ENCODE assay signal across 22 mouse cellular contexts in the genomic region with DNA sequence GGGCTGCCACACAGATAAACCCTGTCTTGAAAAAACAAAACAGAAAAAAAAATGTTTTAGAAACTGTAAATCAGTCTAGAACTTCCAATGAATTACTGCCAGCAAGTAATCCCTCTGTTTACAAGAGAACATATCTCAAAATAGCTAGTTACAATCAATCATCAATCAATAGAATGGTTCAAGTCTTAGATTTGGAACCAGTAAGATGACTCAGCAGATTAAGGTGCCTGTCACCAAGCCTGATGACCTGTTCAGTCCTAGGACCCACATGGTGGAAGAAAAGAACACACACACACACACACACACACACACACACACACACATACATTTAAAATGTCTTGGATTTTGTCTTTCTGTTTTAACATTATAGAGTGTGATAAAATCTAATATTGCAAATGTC.
"Had no signal": no experiment of that assay in that cellular context is flagged by ENCODE, and none has a peak within 500 bp of the region (broad histone marks: within the 10 kb centered on the region; RNA-seq: fewer than 3 reads in every experiment).

No protein-coding gene starts in this region.

- ATAC-seq: lung, postnatal 0 days; midbrain, embryonic 16.5 days had no signal

- H3K9me3 ChIP-seq: lung, embryonic 15.5 days; midbrain, embryonic 10.5 days; midbrain, embryonic 12.5 days; neural tube, embryonic 13.5 days; neural tube, embryonic 15.5 days had no signal

- H3K27me3 ChIP-seq: lung, embryonic 15.5 days; midbrain, embryonic 12.5 days; neural tube, embryonic 13.5 days; neural tube, embryonic 15.5 days had no signal

- DNase-seq: lung, adult 2 months; lung, postnatal 14 days; lung, postnatal 36 days; midbrain, embryonic 14.5 days; retina, postnatal 1 day; right cerebral cortex, adult 18-20 months; right cerebral cortex, postnatal 25 days; right cerebral cortex, postnatal 4 days; spleen, adult 18-20 months; thymus, adult 18-20 months; thymus, postnatal 14 days; thymus, postnatal 36 days had no signal

- H3K4me2 ChIP-seq: lung, embryonic 15.5 days; midbrain, embryonic 12.5 days; neural tube, embryonic 13.5 days; neural tube, embryonic 15.5 days had no signal

- H3K36me3 ChIP-seq: lung, embryonic 15.5 days; midbrain, embryonic 10.5 days; midbrain, embryonic 12.5 days; neural tube, embryonic 13.5 days; neural tube, embryonic 15.5 days had no signal

- H3K27ac ChIP-seq: liver, embryonic 14.5 days; lung, embryonic 15.5 days; macrophage; midbrain, embryonic 10.5 days; midbrain, embryonic 12.5 days; neural tube, embryonic 15.5 days had no signal

- H3K4me3 ChIP-seq: lung, embryonic 15.5 days; midbrain, embryonic 10.5 days; midbrain, embryonic 12.5 days; myocyte; neural tube, embryonic 13.5 days; neural tube, embryonic 15.5 days had no signal

- H3K9ac ChIP-seq: liver, embryonic 14.5 days; lung, embryonic 15.5 days; midbrain, embryonic 12.5 days; neural tube, embryonic 13.5 days; neural tube, embryonic 15.5 days had no signal
